Mouse (Mus musculus) brain, embryonic 14.5 days (tissue): ENCODE results near the gene Msrb2. TPM values are rescaled to one million over a fixed set of nuclear protein-coding genes. Genes with fewer than 3 reads are reported as not detected.

Experiments
- DNase-seq: peaks from one replicate; pipeline ENCODE4 v3.0.0-alpha.2; 2011; ENCODE audit warnings: low read depth
- CTCF ChIP-seq: fragments of 200-500 bp; IDR thresholded peaks from 2 replicates; pipeline ENCODE4 v1.5.1; 2012; ENCODE audit warnings: inconsistent platforms, mild to moderate bottlenecking, moderate library complexity, borderline replicate concordance; ENCODE audit not compliant: insufficient read depth, insufficient read length; ENCODE audit errors: extremely low read depth
- POLR2A ChIP-seq: fragments of 200-500 bp; IDR thresholded peaks from 2 replicates; pipeline ENCODE4 v1.6.1; 2012; ENCODE audit warnings: mild to moderate bottlenecking, inconsistent platforms, borderline replicate concordance; ENCODE audit not compliant: poor library complexity, insufficient read depth, insufficient read length, severe bottlenecking; ENCODE audit errors: extremely low read depth
- polyA plus RNA-seq: library from polyadenylated mRNA; depleted of rRNA; stranded (reverse); fragments of >200 nt; gene quantifications from 2 replicates; pipeline ENCODE4 v1.2.3, GENCODE M21; 2012; rRNA removed

Msrb2 gene
- polyA plus RNA-seq, 1 experiment = 7.0 TPM

DNA sequence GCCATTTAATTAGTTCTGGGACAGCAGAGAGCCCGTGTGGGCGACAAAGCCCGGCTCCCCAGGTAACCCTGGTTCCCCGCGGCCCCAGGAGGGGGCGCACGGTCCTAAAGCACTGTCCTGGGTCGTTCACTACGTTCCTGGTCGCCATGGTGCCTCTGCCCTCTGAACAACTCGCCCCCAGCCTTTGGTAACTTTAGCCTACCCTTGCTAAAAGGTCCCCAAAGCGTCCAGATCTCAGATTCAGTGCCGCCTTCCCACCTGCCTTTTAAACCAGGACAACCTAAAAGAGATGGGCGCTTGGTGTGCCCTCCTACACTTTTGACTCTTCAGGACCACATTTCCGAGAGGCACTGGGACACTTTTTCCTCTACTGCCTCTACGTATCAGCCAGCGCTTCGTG lies 59.9 kb downstream of the Msrb2 start:
- peak; percentile 44 for DNase-seq
- TF ChIP-seq CTCF (peak; percentile 57), POLR2A (no peak)

DNA sequence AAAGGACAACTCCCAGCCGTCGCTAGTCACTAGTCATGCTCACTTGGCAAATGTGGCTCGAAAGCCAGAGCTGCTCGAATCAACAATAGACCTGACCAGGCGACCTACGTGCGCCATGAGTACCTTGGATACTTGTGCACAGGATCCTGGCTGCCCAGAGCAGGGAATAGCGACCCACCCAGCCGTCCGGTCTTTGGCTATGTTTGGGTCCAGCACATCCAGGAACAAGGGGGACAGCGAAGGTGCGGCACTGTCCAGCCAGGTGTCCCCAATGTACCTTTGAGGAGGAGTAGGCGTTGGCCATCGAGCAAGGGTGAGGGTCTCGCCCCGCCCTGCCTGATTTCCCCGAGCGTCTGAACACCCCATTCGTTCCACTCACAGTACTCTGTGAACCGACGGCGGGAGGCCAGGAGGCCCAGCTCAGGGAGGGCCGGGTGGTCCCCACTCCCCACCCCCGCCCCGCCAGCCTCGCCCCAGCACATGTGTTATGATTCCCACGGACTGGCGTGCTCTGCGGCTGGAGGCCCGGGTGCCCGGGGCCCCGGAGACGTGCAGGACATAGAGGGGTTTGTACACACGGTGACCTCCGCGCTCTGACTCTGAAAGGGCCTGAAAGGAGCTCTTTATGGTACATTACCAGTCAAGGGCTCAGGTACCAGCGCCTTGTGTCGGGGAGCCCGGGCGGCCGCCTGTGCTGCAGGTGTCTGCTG lies 60.5 kb downstream of the Msrb2 start:
- TF ChIP-seq POLR2A (no peak), CTCF (no peak)
- peak; percentile 9 for DNase-seq

DNA sequence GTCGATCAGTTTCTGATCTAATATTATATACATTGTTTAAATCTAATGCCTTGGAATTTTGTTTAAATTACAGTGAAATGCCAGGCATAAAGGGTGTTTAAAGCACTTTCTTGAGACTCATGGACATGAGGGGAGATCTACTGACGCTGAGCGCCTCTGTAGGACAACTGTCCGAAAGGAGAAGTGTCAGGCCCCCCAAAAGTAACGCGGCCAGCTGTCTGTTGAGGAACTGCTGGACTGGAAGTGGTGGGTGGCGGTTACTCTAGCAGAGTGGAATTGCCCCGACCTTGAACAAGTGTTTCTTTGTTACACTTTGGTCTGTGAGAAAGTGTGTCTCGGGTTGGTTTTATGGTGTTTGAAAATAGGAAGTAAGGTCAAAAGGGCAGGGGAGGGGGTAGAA lies 73.1 kb downstream of the Msrb2 start:
- TF ChIP-seq CTCF (no peak), POLR2A (no peak)
- no peak for DNase-seq

Other genes starting within 250 kb of the Msrb2 start
- gene Armc3, start 172.1 kb upstream of the Msrb2 start, polyA plus RNA-seq = 0.39 and 0.90 TPM in 2 replicates
- gene Ptf1a, start 74.2 kb downstream of the Msrb2 start, polyA plus RNA-seq = 0.61 and 1.2 TPM in 2 replicates
- gene 4921504E06Rik, start 182.5 kb downstream of the Msrb2 start, polyA plus RNA-seq = 0.05 and 0.12 TPM in 2 replicates